Mouse (Mus musculus) G1E (cell line): ENCODE data around the gene Rfx3.

Experiments
- CTCF ChIP-seq: IDR thresholded peaks from 2 replicates; pipeline ENCODE4 v1.5.1; 2012; ENCODE audit warnings: low read depth, low read length, inconsistent platforms, mixed read lengths
- GATA1 ChIP-seq: IDR thresholded peaks from 2 replicates; pipeline ENCODE4 v1.6.1; 2012; ENCODE audit warnings: borderline replicate concordance, low read length, inconsistent platforms, mixed read lengths
- GATA2 ChIP-seq: IDR thresholded peaks from 2 replicates; pipeline ENCODE4 v1.6.1; 2012; ENCODE audit warnings: low read depth, low read length, inconsistent platforms, borderline replicate concordance
- POLR2AphosphoS5 ChIP-seq: IDR thresholded peaks from 2 replicates; pipeline ENCODE4 v1.6.1; 2012; ENCODE audit warnings: low read depth, low read length, inconsistent platforms; ENCODE audit not compliant: insufficient replicate concordance
- TAL1 ChIP-seq: conservative IDR thresholded peaks from 2 replicates; pipeline ENCODE4 v1.6.1; 2012; ENCODE audit warnings: low read depth, low read length, inconsistent platforms, mixed read lengths

- no peak for TF ChIP-seq CTCF
- no peak for TF ChIP-seq GATA1
- TF ChIP-seq POLR2AphosphoS5, result no peak
- no peak for TF ChIP-seq GATA2
- no peak for TF ChIP-seq TAL1
Observed at GRCm38 (mm10) chr19:27838041-27838440, 172.9 kb downstream of the Rfx3 start.
